8 mouse cellular contexts compared by ENCODE assay signal in the genomic region with DNA sequence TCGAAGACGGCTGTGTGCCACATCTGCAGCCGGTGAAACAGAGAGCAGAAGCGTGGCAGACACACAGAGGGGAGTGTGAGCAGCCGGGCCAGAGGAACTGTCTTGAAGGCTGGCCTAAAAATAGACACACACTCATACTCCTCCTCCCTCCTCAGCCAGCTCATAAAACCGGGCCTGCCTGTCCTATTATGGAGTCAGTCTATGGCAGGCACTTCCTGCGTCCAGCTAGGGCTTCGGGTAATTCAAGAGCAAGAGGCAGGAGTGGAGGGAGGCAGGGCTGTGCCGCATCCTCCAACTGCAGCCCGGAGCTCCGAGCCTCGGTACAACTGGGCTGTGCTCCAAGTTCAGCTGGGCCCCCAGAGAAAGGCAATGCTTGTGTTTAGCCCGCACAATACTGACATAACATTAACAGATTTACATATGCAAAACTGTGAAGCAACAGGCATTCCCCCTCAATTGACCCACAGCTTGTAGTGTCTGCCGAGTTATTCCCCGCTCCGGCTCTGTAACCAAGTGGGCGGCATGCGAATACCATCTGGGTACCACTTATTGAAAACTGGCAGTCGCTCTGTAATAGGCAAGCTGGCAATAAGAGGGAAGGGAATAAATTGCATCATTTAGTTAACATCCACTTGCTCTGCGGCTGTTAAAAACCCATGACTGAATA. TPM values are rescaled to one million over a fixed set of nuclear protein-coding genes. Genes with fewer than 3 reads are reported as not detected.
DNase-seq lines count a peak whose midpoint lies in the region; ATAC-seq and TF ChIP-seq lines count a peak whose summit lies in the region.

No protein-coding gene starts in this region.

- H3K9me3 ChIP-seq in intestine, postnatal 0 days (ENCODE audit: control insufficient read depth): no peaks in the 10 kb centered on the region

- WGBS in intestine, postnatal 0 days: 16% methylated on average over 20 of the region's 20 CpGs

- peak overlapping the region; percentile 9; the same call in 1 of the 2 replicates for H3K4me3 ChIP-seq in intestine, postnatal 0 days (ENCODE audit: low read depth, low read length)

- no peak for TF ChIP-seq CTCF in intestine, postnatal 0 days (IDR thresholded peaks at IDR 0.05; ENCODE audit: low read depth)

- intact Hi-C loops in left cerebral cortex, postnatal 25 days (cut with DNase I): loop anchor here (2.0 kb wide), 2 partner anchors 37 to 45 kb away; a partner anchor contains a TSS

- peak overlapping the region; percentile 83 for H3K27ac ChIP-seq in intestine, postnatal 0 days (ENCODE audit: low read depth, low read length)

- no peak overlapping the region; the same call in 1 of the 2 replicates for H3K9ac ChIP-seq in intestine, postnatal 0 days (ENCODE audit: low read depth, low read length)

- no peaks in the 10 kb centered on the region for H3K36me3 ChIP-seq in intestine, postnatal 0 days (ENCODE audit: control insufficient read depth, insufficient read depth)

- DNase-seq in adrenal gland, adult 2 months: peak; percentile 80
- peak; percentile 66 for DNase-seq in embryo, embryonic 9.5 days (ENCODE audit: extremely low spot score)
- peak; percentile 99 for DNase-seq in heart, adult 11 months
- peak; percentile 72 to 84 for DNase-seq in left cerebral cortex, postnatal 25 days (ENCODE audit: low spot score in 2 of 2)
- peak; percentile 62 to 69 for DNase-seq in right cerebral cortex, postnatal 36 days (ENCODE audit: low spot score in 2 of 2)

- peak overlapping the region; percentile 63 for H3K4me2 ChIP-seq in intestine, postnatal 0 days (replicated peaks; ENCODE audit: low read depth)

- peaks cover 14% of the 10 kb centered on the region for H3K4me1 ChIP-seq in intestine, postnatal 0 days (replicated peaks; ENCODE audit: control insufficient read depth, insufficient read depth, low read length)

- no peaks in the 10 kb centered on the region for H3K27me3 ChIP-seq in intestine, postnatal 0 days (replicated peaks; ENCODE audit: control insufficient read depth, insufficient read depth, low read length)

- peak; percentile 83 for ATAC-seq in intestine, postnatal 0 days
- ATAC-seq in megakaryocyte-erythroid progenitor cell, adult 5-6 weeks (replicated peaks; ENCODE audit: low FRiP score, low TSS enrichment, poor library complexity, severe bottlenecking): peak; percentile 66
- no peak for ATAC-seq in erythroid progenitor cell, adult 5-6 weeks (replicated peaks; ENCODE audit: low FRiP score, poor library complexity, severe bottlenecking)

RNA-seq across cellular contexts. Expression of a gene that starts 37.2 kb away (rescaled TPM):
- total RNA-seq in adrenal gland, adult 2 months (2021): 10 to 100 TPM; 38.7 to 41.4 TPM
- polyA plus RNA-seq in adrenal gland, adult 2 months (2012; rRNA removed): 43.7 and 44.1 TPM in 2 replicates
- 45.3 and 57.0 TPM in 2 replicates for polyA plus RNA-seq in intestine, postnatal 0 days (2015; fragmentation: Nextera tagmentation; extraction: Ambion mirVana)
- 100 to 1,000 TPM; 132 to 157 TPM for total RNA-seq in left cerebral cortex, postnatal 25 days (2021)
- total RNA-seq in megakaryocyte-erythroid progenitor cell, adult 5-6 weeks (2014; fragmentation: Nextera tagmentation): 46.2 and 55.0 TPM in 2 replicates
- 35.0 and 40.4 TPM in 2 replicates for total RNA-seq in megakaryocyte-erythroid progenitor cell, adult 5-6 weeks (2017)
- total RNA-seq in erythroid progenitor cell, adult 5-6 weeks (2015; ENCODE audit: low replicate concordance): 34.4 and 43.6 TPM in 2 replicates
- total RNA-seq in erythroid progenitor cell, adult 5-6 weeks (2017; ENCODE audit: low replicate concordance): 14.7 and 40.8 TPM in 2 replicates
